Mouse (Mus musculus) cortical plate, adult 2 months (tissue): ENCODE measurements around the gene Hoxa5.

Experiments used
- CTCF ChIP-seq: fragments of 200-500 bp; IDR thresholded peaks from 2 replicates; pipeline ENCODE4 v1.5.1; 2011; ENCODE audit warnings: mild to moderate bottlenecking, control low read depth, low read length; ENCODE audit not compliant: insufficient read depth; ENCODE audit errors: extremely low read depth
- POLR2A ChIP-seq: fragments of 200-500 bp; IDR thresholded peaks from 2 replicates; pipeline ENCODE4 v1.6.1; 2011; ENCODE audit warnings: mild to moderate bottlenecking, low read length, control low read depth; ENCODE audit not compliant: insufficient read depth; ENCODE audit errors: extremely low read depth

GRCm38 (mm10) chr6:52212556-52213118 is 8.2 kb upstream of the Hoxa5 start:
- TF ChIP-seq CTCF (no peak), POLR2A (no peak)
